Mouse (Mus musculus): ENCODE results near the gene Ttll13. TPM values are rescaled to one million over a fixed set of nuclear protein-coding genes. Genes with fewer than 3 reads are reported as not detected.

The Ttll13 gene
- polyA plus RNA-seq, 1 experiment from 2014 or later: 0.53 TPM

GRCm38 (mm10) chr7:80285725-80286124, 39.5 kb downstream of the Ttll13 start:
- Histone ChIP-seq H3K4me3 (ENCODE audit: low read depth, low read length) (no peak overlapping the region), H3K36me3 (ENCODE audit: control insufficient read depth, insufficient read depth, low read length) (peaks cover 8% of the 10 kb centered on the region), H3K4me1 (ENCODE audit: control insufficient read depth, insufficient read depth, low read length) (no peaks in the 10 kb centered on the region), H3K4me2 (no peak overlapping the region), H3K9me3 (ENCODE audit: control insufficient read depth, low read length) (no peaks in the 10 kb centered on the region), H3K9ac (ENCODE audit: low read length) (no peak overlapping the region), H3K27me3 (ENCODE audit: control insufficient read depth, insufficient read depth, low read length) (no peaks in the 10 kb centered on the region), H3K27ac (ENCODE audit: low read depth, low read length) (no peak overlapping the region)
- no peak for DNase-seq (ENCODE audit: low spot score, missing footprints)
- no peak for ATAC-seq (ENCODE audit: low FRiP score)
- WGBS: 96% methylated on average over 6 of the region's 6 CpGs

- Histone ChIP-seq H3K9me3 (ENCODE audit: control insufficient read depth, low read length) (no peaks in the 10 kb centered on the region), H3K27ac (ENCODE audit: low read depth, low read length) (no peak overlapping the region), H3K9ac (ENCODE audit: low read length) (no peak overlapping the region), H3K4me3 (ENCODE audit: low read depth, low read length) (no peak overlapping the region), H3K36me3 (ENCODE audit: control insufficient read depth, insufficient read depth, low read length) (peaks cover 8% of the 10 kb centered on the region), H3K4me1 (ENCODE audit: control insufficient read depth, insufficient read depth, low read length) (no peaks in the 10 kb centered on the region), H3K27me3 (ENCODE audit: control insufficient read depth, insufficient read depth, low read length) (no peaks in the 10 kb centered on the region), H3K4me2 (no peak overlapping the region)
- ATAC-seq (ENCODE audit: low FRiP score): no peak
- DNase-seq (ENCODE audit: low spot score, missing footprints): peak; percentile 77
- 80% methylated on average over 10 of the region's 10 CpGs for WGBS
Observed at GRCm38 (mm10) chr7:80287736-80288135, 41.6 kb downstream of the Ttll13 start.

- peak within 1 kb of the TSS; percentile 83 for H3K4me3 ChIP-seq (ENCODE audit: low read depth, low read length)
- H3K27me3 ChIP-seq (ENCODE audit: control insufficient read depth, insufficient read depth, low read length): no peaks in the 10 kb centered on the region
- peak within 1 kb of the TSS; percentile 84 for H3K9ac ChIP-seq (ENCODE audit: low read length)
- WGBS: 0% methylated on average over 52 of the region's 52 CpGs
- peaks cover 4% of the 10 kb centered on the region; the same call in 1 of the 2 replicates for H3K36me3 ChIP-seq (ENCODE audit: control insufficient read depth, insufficient read depth, low read length)
- H3K9me3 ChIP-seq (ENCODE audit: control insufficient read depth, low read length): no peaks in the 10 kb centered on the region
- H3K27ac ChIP-seq (ENCODE audit: low read depth, low read length): peak within 1 kb of the TSS; percentile 71
- peak; percentile 100 for DNase-seq (ENCODE audit: low spot score, missing footprints)
- ATAC-seq (ENCODE audit: low FRiP score): peak; percentile 99
- H3K4me1 ChIP-seq (ENCODE audit: control insufficient read depth, insufficient read depth, low read length): peaks cover 5% of the 10 kb centered on the region
- peak within 1 kb of the TSS; percentile 53 for H3K4me2 ChIP-seq
Observed at GRCm38 (mm10) chr7:80294062-80294763, 48.0 kb downstream of the Ttll13 start, which contains the start of gene Prc1. Prc1 (plus strand) TSS chr7:80294450.

GRCm38 (mm10) chr7:80294764-80295648, 48.8 kb downstream of the Ttll13 start:
- ATAC-seq (ENCODE audit: low FRiP score): no peak; the same call in none of the 2 replicates
- Histone ChIP-seq H3K36me3 (ENCODE audit: control insufficient read depth, insufficient read depth, low read length) (peaks cover 4% of the 10 kb centered on the region; the same call in 1 of the 2 replicates), H3K9me3 (ENCODE audit: control insufficient read depth, low read length) (no peaks in the 10 kb centered on the region), H3K4me2 (peak overlapping the region; percentile 53), H3K9ac (ENCODE audit: low read length) (peak overlapping the region; percentile 84), H3K4me3 (ENCODE audit: low read depth, low read length) (peak overlapping the region; percentile 83), H3K27me3 (ENCODE audit: control insufficient read depth, insufficient read depth, low read length) (no peaks in the 10 kb centered on the region), H3K27ac (ENCODE audit: low read depth, low read length) (peak overlapping the region; percentile 71), H3K4me1 (ENCODE audit: control insufficient read depth, insufficient read depth, low read length) (peaks cover 5% of the 10 kb centered on the region)
- DNase-seq (ENCODE audit: low spot score, missing footprints): peak; percentile 87
- 10% methylated on average over 37 of the region's 37 CpGs for WGBS

GRCm38 (mm10) chr7:80296462-80296861, 50.3 kb downstream of the Ttll13 start:
- no peaks in the 10 kb centered on the region for H3K27me3 ChIP-seq (ENCODE audit: control insufficient read depth, insufficient read depth, low read length)
- H3K4me3 ChIP-seq (ENCODE audit: low read depth, low read length): no peak overlapping the region
- no peak overlapping the region for H3K27ac ChIP-seq (ENCODE audit: low read depth, low read length)
- 0 out of 2 replicates have a peak overlapping the region, but pooled peaks have one; percentile 53 for H3K4me2 ChIP-seq
- H3K4me1 ChIP-seq (ENCODE audit: control insufficient read depth, insufficient read depth, low read length): peaks cover 5% of the 10 kb centered on the region
- H3K9ac ChIP-seq (ENCODE audit: low read length): no peak overlapping the region
- 96% methylated on average over 6 of the region's 6 CpGs for WGBS
- DNase-seq (ENCODE audit: low spot score, missing footprints) (peak; percentile 75), ATAC-seq (ENCODE audit: low FRiP score) (no peak)
- H3K9me3 ChIP-seq (ENCODE audit: control insufficient read depth, low read length): no peaks in the 10 kb centered on the region
- peaks cover 7% of the 10 kb centered on the region; the same call in 1 of the 2 replicates for H3K36me3 ChIP-seq (ENCODE audit: control insufficient read depth, insufficient read depth, low read length)

GRCm38 (mm10) chr7:80297041-80297440, 50.9 kb downstream of the Ttll13 start:
- Histone ChIP-seq H3K4me1 (ENCODE audit: control insufficient read depth, insufficient read depth, low read length) (peaks cover 5% of the 10 kb centered on the region), H3K9me3 (ENCODE audit: control insufficient read depth, low read length) (no peaks in the 10 kb centered on the region), H3K27ac (ENCODE audit: low read depth, low read length) (no peak overlapping the region), H3K36me3 (ENCODE audit: control insufficient read depth, insufficient read depth, low read length) (peaks cover 10% of the 10 kb centered on the region), H3K4me2 (no peak overlapping the region), H3K27me3 (ENCODE audit: control insufficient read depth, insufficient read depth, low read length) (no peaks in the 10 kb centered on the region), H3K9ac (ENCODE audit: low read length) (no peak overlapping the region), H3K4me3 (ENCODE audit: low read depth, low read length) (no peak overlapping the region)
- ATAC-seq (ENCODE audit: low FRiP score) (no peak), DNase-seq (ENCODE audit: low spot score, missing footprints) (peak; percentile 82)
- 92% methylated on average over 3 of the region's 3 CpGs for WGBS

- Histone ChIP-seq H3K9me3 (ENCODE audit: control insufficient read depth, low read length) (no peaks in the 10 kb centered on the region), H3K4me3 (ENCODE audit: low read depth, low read length) (no peak overlapping the region), H3K4me2 (no peak overlapping the region), H3K36me3 (ENCODE audit: control insufficient read depth, insufficient read depth, low read length) (peaks cover 10% of the 10 kb centered on the region), H3K4me1 (ENCODE audit: control insufficient read depth, insufficient read depth, low read length) (peaks cover 5% of the 10 kb centered on the region), H3K27me3 (ENCODE audit: control insufficient read depth, insufficient read depth, low read length) (no peaks in the 10 kb centered on the region), H3K27ac (ENCODE audit: low read depth, low read length) (no peak overlapping the region), H3K9ac (ENCODE audit: low read length) (no peak overlapping the region)
- ATAC-seq (ENCODE audit: low FRiP score) (no peak), DNase-seq (ENCODE audit: low spot score, missing footprints) (peak; percentile 72)
- WGBS: 97% methylated on average over 4 of the region's 4 CpGs
Observed at GRCm38 (mm10) chr7:80298754-80299153, 52.6 kb downstream of the Ttll13 start.

GRCm38 (mm10) chr7:80299568-80299967, 53.4 kb downstream of the Ttll13 start:
- peaks cover 16% of the 10 kb centered on the region for H3K36me3 ChIP-seq (ENCODE audit: control insufficient read depth, insufficient read depth, low read length)
- H3K27me3 ChIP-seq (ENCODE audit: control insufficient read depth, insufficient read depth, low read length): no peaks in the 10 kb centered on the region
- no peaks in the 10 kb centered on the region for H3K9me3 ChIP-seq (ENCODE audit: control insufficient read depth, low read length)
- peak; percentile 65 for DNase-seq (ENCODE audit: low spot score, missing footprints)
- H3K27ac ChIP-seq (ENCODE audit: low read depth, low read length): no peak overlapping the region
- no peak overlapping the region for H3K4me3 ChIP-seq (ENCODE audit: low read depth, low read length)
- H3K4me2 ChIP-seq: no peak overlapping the region
- WGBS: 96% methylated on average over 3 of the region's 3 CpGs
- ATAC-seq (ENCODE audit: low FRiP score): no peak
- H3K4me1 ChIP-seq (ENCODE audit: control insufficient read depth, insufficient read depth, low read length): peaks cover 5% of the 10 kb centered on the region
- H3K9ac ChIP-seq (ENCODE audit: low read length): no peak overlapping the region

- no peak for ATAC-seq (ENCODE audit: low FRiP score)
- Histone ChIP-seq H3K36me3 (ENCODE audit: control insufficient read depth, insufficient read depth, low read length) (peaks cover 24% of the 10 kb centered on the region), H3K27ac (ENCODE audit: low read depth, low read length) (no peak overlapping the region), H3K4me2 (no peak overlapping the region), H3K4me3 (ENCODE audit: low read depth, low read length) (no peak overlapping the region), H3K27me3 (ENCODE audit: control insufficient read depth, insufficient read depth, low read length) (no peaks in the 10 kb centered on the region), H3K9ac (ENCODE audit: low read length) (no peak overlapping the region), H3K4me1 (ENCODE audit: control insufficient read depth, insufficient read depth, low read length) (peaks cover under 1% of the 10 kb centered on the region), H3K9me3 (ENCODE audit: control insufficient read depth, low read length) (no peaks in the 10 kb centered on the region)
- DNase-seq (ENCODE audit: low spot score, missing footprints): no peak
- WGBS: 84% methylated on average over 2 of the region's 2 CpGs
Observed at GRCm38 (mm10) chr7:80301522-80301921, 55.3 kb downstream of the Ttll13 start.
